Mouse (Mus musculus) MN1 (cell line): ENCODE measurements around the gene Plxnb3.
A peak's percentile ranks its signal among the peaks of the same experiment; 100 is the strongest.
"Not testable (repeated sequence)": the region's sequence is repeated elsewhere in the genome, so short reads cannot be mapped to it uniquely, and the experiment has no call there.

Experiments used
- DNase-seq: peaks from one replicate; pipeline ENCODE4 v3.0.0-alpha.2; 2016; ENCODE audit warnings: low spot score

Gene Plxnb3

DNA sequence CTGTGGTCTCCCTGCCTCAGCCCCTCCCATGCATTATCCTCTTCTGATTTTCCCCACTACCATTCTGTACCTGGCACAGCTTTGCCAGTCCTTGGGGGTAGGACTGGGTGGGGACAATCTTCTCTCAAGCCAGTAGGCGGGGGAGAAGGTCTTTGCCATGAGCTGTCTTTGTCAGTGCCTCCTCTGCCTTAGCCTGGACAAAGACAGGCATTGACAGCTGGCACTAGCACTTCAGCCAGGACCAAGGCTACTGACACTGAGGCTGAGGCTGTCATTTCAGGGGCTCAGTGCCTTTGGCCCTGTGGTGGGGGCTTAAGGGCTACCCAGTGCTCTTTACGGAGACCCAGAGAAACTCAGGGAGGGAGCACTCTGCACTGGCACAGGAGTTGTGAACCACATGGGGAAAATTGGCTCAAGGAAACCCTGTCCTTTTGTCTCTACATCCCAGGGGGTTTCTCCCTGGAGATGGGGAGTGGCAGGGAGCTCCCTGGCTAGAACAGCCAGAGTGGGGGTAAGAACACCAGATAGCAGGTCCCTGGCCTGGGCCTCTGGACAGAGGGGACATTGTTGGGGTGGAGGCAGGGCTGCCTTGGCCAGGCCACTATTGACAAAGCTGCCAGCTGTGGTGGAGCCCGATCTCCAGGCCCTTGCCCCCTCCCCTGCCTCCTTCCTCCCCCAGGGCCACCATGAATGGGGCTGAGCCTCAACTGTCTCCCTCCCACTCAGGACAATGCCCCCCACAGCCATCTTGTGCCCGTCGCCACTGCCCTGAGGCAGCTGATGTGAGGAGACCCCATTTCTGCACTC lies at the start of gene Plxnb3:
TSS of gene Plxnb3 (plus strand) at position 757 of the 807 bp plus-strand sequence.
- DNase-seq = no peak

DNA sequence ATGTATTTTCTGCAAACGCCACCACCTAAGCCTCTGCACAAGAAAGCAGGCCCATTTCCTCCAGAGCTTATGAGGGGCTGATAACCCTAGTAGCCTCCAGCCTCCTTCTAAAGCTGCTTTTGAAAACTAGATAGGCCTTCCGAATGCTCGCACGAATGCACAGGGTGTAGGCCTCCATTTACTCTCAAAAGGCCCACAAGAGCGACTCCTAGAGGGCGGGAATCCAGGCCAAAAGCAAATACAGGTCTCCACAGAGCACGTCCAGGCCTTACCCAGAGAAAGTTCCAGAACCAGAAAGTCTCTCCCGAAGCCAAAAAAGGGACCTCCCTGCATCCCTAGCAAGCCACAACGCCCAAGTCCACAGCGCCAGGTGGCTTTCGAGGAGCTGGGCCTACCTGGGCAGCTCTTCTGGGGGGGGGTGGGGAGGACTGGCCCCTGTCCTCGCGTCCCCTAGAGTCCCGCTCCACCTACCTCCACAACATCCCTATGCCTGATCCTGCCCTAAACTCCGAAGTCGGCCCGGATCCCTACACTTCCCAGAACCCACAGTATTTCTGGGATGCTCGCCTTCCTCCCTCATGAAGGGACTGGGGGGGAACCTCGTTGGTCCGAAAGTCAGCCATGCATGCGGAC lies 41.3 kb upstream of the Plxnb3 start:
- peak; percentile 55 for DNase-seq

DNA sequence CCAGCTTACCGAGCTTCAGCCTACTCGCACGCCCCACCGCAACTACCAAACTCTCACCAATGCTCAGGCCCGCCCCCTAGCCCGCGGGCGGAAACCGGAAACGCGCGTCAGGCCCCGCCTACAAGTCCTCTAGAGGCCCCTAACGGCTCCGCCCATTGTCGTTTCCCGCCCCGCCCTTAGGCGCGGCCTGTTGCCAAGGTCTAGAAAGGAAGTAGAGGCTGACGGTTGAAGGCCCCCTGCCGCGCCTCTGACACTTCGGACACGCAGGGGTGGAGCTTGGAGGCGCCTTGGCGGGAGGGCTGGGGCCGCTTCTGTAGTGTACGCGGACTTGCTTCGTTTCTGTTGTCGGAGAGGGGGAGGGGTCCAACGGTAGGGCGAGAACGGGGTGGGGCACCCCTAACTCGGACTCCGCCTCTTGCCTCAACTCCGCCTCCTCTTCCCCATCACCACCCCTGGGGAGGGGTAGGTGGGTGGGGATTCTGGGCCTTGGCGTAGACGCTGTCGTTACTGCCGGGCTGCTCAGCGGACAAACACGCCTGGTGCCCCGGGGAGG lies 40.7 kb upstream of the Plxnb3 start, which contains the start of the genes Bcap31 and Abcd1:
TSS of gene Bcap31 (minus strand) at position 67 of the 553 bp plus-strand sequence.
TSS of gene Abcd1 (plus strand) at position 489 of the 553 bp plus-strand sequence.
- peak; percentile 96 for DNase-seq

DNA sequence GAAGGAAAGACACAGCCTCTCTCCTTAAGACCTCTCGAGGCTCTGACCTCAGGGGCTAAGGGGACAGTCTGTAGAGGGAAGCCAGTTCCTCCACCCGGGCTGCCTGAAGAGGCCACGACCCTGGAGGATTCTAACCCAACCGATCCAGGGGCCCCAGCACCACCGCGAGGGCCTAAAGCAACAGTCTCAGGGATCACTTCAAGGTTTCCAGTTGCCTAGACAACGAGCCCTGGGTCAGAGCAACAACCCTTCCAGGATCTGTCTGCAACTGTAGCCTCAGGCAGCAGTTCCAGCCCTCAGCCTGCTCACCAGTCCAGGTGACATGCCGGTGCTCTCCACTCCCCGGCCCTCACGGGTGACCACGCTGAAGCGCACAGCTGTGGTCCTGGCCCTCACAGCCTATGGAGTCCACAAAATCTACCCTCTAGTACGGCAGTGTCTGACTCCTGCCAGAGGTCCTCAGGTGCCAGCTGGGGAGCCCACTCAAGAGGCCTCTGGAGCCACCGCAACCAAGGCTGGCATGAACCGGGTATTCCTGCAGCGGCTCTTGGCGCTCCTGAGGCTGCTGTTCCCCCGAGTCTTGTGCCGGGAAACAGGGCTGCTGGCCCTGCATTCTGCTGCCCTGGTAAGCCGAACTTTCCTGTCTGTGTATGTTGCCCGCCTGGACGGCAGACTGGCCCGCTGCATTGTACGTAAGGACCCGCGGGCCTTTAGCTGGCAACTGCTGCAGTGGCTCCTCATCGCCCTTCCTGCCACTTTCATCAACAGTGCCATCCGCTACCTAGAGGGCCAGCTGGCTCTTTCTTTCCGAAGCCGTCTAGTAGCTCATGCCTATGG lies 40.0 kb upstream of the Plxnb3 start:
- peak; percentile 15 for DNase-seq

DNA sequence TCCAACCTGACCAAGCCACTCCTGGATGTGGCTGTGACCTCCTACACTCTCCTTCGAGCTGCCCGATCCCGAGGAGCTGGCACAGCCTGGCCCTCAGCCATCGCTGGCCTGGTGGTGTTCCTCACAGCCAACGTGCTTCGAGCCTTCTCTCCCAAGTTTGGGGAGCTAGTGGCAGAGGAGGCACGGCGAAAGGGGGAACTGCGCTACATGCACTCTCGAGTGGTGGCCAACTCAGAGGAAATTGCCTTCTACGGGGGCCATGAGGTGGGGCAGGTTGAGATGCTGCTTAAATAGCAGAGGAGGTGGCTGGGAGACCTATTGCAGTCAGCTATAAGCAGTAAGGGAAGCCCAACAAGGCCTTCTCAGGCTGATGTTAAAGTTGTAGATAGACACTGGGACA lies 39.2 kb upstream of the Plxnb3 start:
- no peak for DNase-seq

DNA sequence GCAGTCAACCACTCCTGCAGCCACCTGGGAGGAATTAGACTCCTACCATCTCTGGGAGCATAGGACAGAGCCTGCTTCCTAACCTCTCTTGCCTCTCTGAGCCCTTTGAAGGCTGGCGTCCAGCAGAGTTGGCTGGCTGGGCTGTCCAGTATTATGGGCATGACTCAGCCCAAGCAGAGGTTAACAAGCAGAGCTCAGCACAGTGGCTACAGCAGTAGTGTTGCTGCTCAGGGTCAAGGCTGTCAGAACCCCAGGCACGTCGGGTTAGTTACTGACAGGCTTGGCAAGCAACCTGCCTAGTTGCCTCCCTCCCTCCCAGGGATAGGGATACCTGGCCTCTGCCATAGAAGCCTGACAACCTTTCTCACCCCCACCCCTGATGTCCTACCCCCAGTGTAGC lies 38.6 kb upstream of the Plxnb3 start:
- peak; percentile 25 for DNase-seq

DNA sequence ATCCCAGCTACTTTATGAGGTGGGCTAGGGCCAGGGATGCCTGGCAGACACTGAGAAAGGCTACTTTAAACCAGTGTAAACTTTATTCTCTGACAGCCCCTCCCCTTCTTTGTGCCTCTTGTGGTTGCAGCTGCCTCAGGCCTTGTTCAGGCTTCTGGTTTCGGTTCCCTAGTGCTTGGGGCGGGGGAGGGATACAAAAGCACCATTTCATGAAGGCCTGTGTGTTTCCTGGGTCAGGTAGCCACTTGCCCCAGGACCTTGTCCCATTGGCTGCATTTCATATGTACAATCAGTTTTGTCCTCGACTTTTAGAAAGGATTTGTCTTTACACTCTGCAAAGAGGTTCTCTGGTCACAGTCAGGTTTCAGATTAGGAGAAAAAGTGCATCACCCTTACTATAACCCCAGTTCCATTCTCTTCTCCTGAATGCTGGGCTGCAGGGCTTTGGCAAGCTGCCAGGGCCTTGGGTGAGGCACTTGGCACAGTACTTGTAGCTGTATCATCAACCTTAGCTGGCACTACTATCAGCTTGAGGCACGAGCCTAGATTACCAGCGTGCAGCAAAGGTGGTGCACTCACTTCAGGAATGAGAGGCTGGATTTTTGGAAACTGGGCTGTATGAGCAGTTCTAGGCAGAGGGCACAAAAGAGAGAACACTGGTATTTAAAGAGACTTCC lies 38.1 kb upstream of the Plxnb3 start:
- peak; percentile 35 for DNase-seq

DNA sequence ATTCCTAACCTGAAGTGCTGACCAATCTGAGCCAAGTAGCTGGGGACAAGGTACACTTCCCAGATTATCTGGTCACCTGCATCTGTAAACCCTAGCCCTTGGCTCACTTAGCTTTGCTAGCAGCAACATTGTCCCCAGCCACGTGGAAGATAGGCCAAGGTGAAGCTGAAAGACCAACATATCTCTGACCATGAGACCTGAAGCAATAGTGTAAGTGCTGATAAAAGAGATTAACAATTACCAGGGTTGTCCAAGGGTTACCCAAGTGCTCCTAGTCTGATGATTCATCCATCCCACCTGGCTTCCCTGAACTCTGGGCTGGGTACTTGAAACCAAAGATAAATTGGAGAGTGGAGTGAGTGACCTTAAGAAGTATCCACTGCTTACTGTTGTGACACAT lies 26.0 kb upstream of the Plxnb3 start:
- no peak for DNase-seq

DNA sequence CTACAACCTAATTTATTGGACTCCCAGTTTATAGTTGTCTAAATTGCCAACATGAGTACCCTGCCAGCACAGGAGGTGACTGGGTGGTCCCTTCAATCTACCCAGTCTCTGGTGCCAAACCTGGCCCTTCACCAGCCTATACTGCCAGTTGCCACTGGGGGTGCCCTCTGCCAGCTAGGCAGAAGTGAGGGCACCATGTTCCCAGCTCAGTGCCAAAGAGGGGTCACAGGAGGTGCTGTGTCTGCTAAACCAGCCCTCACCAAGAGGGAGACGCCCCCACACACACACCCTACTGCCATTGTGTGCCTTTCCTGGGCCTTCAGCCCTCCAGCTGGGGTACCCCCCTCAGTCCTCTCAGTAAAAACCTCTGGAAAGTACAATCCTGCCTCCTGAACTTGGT lies 18.7 kb upstream of the Plxnb3 start:
- DNase-seq = no peak

DNA sequence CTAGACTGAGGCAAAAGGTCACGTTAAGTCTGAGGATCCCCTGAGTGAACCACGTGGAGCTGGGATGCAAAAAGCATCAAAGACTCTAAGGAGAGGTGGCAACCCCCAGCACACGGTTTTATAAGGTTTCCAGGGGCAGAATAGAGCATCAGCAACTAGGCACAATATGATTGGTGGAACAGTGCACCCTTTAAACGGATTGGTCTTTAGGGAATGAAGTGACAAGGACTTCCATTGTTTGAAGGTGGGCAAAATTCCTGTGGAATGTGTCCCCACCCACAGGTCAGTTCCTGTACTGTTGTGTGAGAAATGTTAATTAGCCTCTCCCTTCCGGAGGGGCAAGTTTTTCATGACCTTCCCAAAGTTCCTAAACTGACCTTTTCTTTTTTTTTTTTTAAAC lies 17.7 kb upstream of the Plxnb3 start:
- no peak for DNase-seq

DNA sequence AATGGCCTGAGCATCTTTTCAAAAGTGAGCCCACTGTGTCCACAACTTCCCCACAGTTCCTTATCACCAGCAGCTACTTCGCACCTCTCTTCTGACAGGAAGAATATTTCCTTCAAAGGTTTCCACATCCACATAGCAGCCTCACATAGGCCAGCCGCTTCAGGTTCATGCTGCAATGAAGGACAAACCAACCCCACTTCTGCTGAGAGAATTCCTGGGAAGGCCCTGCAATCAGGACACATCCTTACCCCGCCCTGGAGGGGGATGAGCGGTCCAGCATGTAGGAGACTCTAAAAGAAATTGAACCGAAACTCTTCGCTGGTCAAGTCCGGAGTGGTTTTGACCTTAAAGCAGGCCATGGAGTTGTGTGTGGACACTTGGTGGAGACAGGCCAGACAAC lies 17.0 kb upstream of the Plxnb3 start:
- not testable (repeated sequence) for DNase-seq

DNA sequence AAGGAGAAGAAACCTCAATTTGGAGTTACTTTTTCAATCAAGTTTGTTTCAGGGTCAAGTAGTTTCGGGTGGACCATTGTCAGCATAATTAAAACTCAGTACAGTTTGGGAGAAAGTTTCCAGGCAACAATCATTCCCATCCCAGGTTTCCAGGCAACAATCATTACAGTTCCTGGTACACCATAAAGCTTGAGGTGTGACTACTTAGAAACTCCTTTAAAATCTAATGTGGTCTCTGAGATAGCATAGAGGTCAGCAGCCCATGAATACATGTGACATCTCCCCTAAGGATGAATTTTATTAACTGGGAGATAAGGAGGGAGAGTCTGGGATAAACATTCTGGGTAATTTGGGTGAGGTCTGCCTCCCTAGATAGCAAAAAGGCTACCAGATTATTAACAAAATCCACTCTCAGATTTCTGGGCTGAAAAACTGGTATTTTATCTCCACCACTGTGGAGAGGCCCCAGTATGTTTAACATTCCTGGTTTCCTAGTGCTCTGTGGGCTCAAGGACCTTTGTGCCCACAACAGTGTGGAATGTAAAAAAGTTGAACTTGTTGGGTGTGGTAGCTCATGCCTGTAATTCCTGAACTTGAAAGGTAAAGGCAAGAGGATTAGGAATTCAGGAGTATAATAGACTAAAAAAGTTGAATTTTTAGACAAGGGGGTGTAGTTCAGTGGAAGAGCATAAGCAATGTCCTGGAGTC lies 12.0 kb upstream of the Plxnb3 start:
- DNase-seq = no peak

DNA sequence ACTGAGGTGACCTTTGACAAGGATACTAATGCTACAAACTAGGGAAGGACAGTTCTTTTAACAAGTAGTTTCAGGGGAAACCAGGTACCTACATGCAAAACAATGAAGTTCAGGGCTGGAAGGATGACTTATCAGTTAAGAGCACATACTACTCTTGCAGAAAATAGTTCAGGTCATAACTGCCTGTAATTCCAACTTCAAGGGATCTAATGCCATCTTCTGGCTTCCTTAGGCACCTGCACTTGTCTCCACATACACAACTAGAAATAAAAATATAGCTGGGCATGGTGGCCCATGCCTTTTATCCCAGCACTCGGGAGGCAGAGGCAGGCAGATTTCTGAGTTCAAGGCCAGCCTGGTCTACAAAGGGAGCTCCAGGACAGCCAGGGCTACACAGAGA lies 7.9 kb upstream of the Plxnb3 start:
- DNase-seq = no peak

DNA sequence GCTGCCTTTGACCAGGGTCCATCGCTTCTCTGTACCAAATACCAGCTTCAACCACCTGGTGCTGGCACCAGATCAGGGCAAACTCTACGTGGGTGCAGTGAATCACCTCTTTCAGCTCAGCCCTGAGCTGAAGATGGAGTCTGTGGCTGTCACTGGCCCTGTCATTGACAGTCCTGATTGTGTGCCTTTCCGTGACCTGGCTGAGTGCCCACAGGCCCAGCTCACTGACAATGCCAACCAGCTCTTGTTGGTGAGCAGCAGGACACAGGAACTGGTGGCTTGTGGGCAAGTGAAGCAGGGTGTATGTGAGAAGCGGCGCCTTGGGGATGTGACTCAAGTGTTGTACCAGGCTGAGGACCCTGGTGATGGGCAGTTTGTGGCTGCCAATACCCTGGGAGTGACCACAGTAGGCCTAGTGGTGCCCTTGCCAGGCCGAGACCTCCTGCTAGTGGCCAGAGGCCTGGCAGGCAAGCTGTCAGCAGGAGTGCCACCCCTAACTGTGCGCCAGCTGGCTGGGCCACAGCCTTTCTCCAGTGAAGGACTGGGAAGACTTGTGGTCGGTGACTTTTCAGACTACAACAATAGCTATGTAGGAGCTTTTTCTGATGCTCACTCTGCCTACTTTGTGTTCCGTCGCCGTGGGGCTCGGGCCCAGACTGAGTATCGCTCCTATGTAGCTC lies 1.9 kb downstream of the Plxnb3 start:
- DNase-seq = no peak

DNA sequence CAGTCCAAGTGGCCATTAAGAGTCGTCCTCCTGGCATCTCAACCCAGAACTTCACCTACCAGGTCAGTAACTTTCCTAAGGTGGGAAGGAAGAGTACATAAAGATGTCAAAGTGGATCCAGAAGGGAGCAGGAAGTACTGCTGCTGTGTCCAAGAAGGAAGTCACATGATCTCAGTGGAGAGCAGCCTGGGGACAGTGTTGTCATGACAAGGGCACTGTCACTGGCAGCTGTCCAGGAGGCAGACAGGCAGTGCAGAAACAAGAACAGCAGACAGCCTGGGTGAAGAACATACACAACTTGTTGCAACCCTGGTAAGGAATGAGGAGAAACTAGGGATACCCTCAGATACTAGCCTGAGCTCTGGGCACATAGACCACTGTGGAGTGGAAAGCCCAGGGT lies 8.4 kb downstream of the Plxnb3 start:
- DNase-seq = no peak

DNA sequence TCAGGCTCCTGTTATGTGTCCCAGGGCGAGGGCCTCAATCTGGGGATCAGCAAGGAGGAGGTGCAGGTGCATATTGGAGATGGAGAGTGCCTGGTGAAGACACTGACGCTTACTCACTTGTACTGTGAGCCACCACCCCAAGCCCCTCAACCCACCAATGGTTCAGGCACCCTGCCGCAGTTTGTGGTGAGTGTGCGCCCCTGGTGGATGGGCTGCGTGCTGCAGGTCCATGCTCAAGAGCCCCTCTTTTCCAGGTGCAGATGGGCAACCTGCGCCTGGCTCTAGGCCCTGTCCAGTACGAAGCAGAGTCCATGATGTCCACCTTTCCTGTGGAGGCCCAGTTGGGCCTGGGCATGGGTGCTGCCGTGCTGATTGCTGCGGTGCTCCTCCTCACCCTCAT lies 10.4 kb downstream of the Plxnb3 start:
- DNase-seq = no peak

DNA sequence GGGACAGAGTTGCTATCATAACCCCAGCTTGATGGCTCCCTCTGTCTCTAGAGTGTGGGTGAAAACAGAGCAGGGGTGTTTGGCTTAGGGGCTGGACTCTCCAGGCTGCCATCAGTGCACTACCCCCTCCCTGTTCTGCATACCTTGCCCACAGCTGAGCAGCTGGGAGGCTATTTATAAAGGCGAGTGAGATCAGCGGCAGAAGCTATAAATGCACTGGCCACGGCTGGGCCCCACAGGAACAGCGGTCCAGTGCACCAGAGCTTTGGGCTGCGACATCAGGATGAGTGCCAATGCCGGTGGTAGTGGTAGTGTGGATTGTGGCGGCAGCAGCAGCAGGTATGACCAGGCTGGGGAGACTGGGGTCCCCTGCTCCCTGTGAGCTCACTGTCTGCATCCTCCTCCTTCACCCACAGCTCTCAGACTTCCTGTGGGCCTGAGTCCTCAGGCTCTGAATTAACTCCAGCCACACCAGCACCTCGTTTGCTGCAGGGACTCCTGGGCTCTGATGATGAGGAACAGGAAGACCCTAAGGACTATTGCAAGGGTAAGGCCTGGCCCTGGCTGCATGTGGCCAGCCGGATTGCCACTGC lies 17.4 kb downstream of the Plxnb3 start, which contains the start of gene Srpk3:
TSS of gene Srpk3 (plus strand) at position 238 of the 593 bp plus-strand sequence.
- no peak for DNase-seq

DNA sequence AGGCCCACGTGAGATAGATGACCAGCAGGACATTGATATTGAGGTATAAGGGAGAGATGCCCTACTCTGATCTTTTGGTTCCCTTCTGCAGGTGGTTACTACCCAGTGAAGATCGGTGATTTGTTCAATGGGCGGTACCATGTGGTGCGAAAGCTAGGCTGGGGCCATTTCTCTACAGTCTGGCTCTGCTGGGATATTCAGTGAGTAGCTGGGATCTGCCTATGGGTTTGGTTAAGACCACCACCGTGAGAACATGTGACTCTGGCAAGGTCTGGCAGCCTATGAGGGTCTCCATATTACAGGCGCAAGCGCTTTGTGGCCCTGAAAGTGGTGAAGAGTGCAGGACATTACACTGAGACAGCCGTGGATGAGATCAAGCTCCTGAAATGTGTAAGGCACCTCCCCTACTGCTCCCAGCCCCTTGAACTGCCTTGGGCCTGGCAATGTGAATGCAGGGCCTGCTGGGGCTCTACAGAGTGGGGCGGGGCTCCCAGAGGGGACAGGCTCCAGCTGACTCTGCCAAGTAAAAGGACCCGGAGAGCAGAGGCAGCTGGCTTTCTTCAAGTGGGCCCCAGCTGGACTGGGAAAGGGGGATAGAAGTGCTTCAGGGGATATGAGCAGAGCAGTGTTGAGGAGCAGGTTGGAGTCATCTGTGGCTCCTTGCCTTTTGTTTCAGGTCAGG lies 18.1 kb downstream of the Plxnb3 start:
- DNase-seq = peak; percentile 24

DNA sequence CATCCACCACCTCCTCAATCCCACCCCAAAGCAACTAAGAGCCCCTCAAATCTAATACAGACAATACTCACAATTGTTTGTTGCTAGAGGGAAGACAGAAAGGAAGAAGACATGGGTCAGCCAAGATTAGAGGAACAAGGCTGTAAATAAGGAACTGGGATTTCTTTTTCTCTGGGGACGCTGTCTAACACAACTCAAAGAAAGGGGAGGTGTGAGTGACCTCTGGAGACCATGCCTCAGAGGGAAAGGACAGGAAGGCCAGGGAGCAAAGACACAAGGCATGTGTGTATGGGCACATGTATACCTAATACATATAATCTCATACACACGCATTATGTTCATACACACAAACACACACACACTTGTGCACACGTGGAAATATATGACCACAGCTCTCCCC lies 25.3 kb downstream of the Plxnb3 start:
- no peak for DNase-seq
